Mouse (Mus musculus): Measurements from ENCODE around the gene Fyb.

Gene Fyb

DNA sequence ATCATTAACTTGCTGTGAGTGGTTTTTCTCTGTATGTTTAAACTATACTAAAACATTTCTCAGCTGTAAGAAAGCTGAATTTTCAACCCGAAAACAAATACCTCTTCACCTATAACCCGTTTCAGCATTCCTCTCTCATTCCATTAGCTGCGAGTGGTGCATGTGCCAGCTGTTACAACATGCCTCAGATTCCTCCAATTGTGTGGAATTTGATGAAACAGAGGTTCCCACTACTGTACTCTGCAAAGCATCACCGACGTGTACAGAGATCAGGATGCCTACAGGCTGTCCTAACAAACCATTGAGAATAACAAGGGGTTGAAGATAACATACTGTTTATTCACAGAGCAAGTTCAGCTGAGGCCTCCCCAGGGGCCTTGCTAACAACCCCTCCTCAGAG, 143.4 kb downstream of the Fyb start:
- no peak for DNase-seq

DNA sequence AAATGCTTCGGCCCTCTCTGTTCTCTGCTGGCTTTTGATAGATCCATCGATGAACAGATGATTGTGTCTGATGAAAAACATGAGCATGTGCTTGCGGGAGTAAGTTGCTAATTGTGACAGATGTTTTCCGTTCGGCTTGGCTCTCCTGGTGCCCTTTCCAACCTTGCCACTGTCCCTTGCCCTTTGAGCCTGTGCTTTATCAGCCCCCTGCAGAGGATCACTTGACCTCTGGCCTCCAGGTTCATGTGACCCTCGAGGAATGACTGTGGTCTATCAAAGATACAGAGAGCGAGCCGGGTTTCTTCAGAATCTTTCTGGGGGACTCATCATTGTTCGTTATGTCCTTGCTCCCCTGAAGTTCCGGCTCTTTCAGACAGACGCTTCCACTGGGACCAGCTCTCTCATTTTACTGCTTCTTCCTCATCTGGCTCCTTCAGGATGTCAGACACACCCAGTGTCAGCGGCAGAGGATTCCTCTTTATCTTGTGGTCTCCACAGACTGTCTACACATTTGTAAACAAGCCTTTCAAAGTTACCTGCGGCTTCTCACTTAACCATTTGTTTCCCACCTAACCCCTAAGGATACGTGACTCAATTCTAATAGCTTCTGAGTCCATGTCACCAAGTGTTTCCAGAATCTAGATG, 146.3 kb downstream of the Fyb start:
- DNase-seq: no peak

DNA sequence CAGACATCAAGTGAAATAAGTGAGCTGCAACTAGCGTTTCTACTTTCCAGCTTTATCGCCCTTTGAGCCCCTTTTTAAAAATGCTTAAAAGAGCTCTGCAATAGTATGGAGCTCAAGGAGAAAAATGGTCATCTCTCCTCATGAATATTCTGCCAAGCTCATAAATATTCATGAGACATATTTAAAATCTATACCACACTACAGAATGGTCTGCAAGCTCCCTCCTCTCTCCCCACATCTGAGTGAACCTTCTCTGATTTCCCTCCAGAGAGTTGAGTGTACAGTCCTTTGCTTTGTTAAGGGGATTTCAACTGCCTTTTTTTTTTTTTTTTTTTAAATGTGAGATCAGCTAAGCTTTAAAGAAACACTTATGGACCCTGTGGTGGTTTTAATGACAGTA, 155.8 kb downstream of the Fyb start:
- DNase-seq: no peak

DNA sequence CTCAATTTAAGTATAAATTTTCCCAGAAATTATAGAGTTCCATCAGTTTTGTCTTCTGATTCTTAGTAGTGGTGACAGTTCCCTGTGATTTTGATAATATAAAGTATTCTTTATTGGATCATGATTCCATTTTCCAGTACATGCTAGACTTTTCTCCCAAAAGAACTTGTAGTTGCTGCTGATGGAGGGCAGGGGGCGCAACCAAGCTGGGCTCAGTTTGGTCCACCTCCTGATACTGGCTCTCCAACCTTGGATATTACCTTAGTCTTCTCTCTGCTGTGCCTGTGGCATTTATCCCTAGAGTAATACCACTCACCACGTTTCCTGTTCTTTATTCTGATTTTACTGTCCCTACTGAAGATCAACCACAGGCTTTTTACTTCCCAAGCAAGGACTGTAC, 179.5 kb downstream of the Fyb start:
- DNase-seq: no peak

DNA sequence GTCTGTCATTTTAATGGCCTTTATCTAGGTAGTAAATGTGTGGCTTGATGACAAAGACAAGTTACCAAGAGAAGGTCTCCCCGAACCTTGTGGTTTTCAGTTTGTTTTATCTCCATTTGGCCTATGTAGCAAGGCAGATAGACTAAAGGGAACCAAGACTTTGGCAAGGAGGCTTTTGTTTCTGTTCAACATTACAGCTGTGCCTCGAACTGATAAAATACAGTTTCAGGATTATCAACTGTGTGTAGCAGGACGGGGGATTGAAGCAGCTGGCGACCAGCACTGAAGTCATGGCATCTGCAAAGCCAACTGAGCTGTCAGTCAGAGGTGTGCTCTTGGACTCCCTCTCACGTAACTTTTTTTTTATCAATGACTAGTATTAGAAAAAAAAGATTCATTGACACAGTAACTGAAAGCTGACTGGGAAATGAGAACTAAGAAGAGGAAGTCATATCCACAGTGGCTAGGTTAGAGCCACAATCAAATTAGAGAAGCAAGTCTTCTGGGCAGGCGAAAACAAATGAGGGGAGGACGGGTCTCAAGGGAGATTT, 182.8 kb downstream of the Fyb start:
- no peak for DNase-seq

DNA sequence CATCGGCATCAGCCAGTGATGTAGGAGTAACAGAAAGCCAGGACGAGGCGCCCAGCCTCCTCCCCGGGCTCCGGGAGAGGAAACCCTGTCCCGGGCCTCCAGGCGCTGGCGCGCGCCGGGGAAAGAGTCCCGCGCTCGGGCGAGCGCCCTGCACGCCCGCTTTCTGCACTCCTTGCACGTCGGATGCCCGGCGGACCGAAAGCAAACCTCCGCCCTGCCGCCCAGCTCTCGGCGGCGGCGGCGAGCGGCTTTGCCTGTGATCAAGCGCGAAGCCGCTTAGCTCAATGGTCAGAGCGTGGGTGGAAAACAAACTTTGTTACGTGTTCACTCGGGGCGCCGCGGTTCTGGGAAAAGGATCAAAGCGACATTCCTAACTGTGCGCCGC, 184.9 kb downstream of the Fyb start:
- peak; percentile 48 for DNase-seq

DNA sequence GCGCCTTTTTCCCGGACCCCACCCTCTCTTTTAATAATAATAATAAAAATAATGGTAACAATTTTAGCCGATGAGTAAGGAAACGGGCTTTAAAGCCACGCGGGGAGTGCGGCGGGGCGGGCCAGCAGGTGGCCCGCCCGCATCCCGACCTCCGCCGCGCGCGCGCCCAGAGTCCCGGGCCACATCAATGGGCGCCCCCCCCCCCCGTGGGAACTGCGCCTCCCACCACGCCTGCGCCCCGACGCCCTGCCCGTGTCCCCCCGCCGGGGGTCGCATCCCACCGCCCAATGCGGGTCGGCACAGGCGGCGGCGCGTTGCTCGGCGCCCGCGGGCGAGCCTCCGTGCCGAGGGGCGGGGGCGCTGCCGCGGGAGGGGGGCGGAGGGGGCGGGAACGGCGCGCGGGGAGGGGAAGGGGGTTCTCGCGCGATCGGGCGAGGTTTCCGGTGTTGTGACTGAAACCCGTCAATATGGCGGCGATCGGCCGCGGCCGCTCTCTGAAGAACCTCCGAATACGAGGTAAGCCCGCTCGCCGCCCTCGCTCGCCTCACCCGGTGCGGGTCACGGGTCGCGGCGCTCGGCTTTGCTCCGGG, 185.4 kb downstream of the Fyb start, which contains the start of gene Rictor:
TSS of gene Rictor (plus strand) at position 444 of the 590 bp plus-strand sequence.
- peak; percentile 84 for DNase-seq

DNA sequence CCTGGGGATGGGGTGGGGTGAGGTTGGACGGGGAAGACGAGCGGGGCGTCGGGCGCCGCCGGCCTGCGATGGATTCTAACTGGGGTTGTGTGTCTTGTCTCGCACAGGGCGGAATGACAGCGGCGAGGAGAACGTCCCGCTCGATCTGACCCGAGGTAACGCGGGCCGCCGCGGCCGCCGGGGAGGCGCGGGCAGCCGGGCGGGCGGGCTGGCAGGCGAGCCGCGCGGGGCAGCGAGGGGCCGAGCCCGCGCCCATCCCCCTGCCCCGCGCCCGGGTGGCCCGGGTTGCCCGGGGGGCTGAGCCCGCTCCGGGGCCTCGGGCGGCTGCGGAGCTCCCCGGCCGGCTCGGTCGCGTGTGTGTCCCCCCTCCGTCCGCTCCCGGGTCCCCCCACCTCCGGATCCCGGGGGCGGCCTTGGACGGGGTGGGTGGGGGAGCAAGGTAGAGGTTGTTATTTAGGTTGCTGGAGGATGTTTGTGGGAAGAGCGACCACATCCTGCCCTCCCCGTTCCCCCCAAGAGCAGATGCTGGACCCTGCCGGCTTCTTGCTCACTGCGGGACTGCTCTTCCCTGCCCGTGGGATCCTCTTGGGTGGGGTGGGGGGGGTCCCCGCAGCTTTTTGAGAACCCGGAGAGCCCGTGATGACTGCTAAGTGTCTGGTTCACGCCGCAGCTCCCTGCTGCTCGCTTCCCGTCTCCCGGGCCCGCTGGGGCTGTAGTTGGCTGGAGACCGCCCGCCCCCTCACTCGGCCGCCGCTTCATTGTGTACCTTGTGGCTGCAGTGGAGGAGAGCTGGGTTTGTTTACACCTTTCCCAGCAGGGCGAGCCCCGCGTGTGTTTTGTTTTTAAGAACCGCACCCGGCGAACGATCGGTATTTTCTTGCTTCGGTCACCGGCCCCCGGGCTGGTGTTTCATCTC, 186.1 kb downstream of the Fyb start:
- peak; percentile 39 for DNase-seq

DNA sequence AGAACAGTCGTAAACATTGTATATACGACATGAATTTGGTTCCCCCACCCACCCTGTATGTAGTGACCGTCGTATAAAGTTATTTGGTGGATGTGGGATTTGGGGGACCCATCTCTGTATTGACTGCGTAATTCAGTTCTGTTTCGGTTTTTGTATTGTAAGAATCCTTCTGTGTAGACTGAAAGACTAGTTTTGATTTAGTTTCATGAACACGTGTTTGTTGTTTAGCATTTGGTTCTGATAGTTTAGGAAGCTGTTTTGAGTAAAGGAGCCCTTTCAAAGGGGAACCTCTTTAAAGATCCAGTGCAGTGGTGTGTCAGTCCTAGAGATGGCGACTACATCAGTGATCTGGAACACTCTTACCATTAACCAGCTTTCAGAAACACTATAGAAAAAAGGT, 187.0 kb downstream of the Fyb start:
- no peak for DNase-seq

DNA sequence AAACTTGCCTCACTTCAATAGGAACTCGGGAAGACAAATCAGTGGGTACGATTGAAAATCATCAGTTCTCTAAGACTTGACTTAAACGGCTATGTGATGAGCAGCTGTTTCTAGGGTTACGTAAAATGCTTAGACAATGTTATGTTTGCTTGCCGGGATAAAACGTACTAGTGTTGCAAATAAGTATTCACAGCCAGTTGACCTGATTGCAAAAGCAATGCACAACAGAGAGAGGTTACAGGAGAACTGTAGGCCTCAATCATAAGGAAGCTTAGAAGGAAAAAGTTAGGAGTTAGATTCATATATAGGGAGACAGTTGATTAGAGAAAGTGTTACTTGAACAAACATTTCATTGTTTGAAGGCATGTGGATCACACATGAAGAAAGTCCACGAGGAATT, 187.7 kb downstream of the Fyb start:
- DNase-seq: no peak

DNA sequence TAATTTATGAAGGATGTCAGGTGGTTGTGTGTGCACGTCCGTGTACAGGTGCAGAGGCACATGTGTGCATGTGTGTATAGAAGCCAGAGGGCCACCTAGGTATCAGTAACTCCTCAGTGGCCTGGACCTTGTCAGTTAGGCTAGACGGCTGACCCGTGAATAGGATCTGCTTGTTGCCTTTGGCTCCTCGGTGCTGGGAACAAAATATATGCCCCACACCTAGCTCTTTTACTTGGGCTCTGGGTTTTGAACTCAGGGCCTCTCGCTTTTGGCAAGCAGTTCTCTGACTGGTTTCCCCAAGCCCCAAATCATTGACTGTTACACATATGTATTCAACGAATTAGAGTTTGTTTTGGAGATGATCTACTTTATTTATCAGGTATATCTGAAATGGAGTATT, 188.6 kb downstream of the Fyb start:
- no peak for DNase-seq
